Mouse (Mus musculus): ENCODE measurements around the gene Tub. TPM values are rescaled to one million over a fixed set of nuclear protein-coding genes. Genes with fewer than 3 reads are reported as not detected.

Tub gene
- polyA plus RNA-seq, 1 experiment = 3.8 TPM

GRCm38 (mm10) chr7:108933794-108934731 is 16.1 kb upstream of the Tub start, which contains the start of gene Eif3f:
Eif3f (plus strand) TSS chr7:108934417.
- H3K4me1 ChIP-seq (ENCODE audit: control insufficient read depth, insufficient read depth, low read length) = no peaks in the 10 kb centered on the region
- H3K36me3 ChIP-seq (ENCODE audit: control insufficient read depth, insufficient read depth, low read length, poor library complexity, severe bottlenecking) = peaks cover 28% of the 10 kb centered on the region
- TF ChIP-seq POLR2A (IDR thresholded peaks at IDR 0.05; ENCODE audit: insufficient read depth, low read length) (peak; percentile 13), CTCF (IDR thresholded peaks at IDR 0.05; ENCODE audit: low read depth, low read length) (peak; percentile 61), EP300 (IDR thresholded peaks at IDR 0.05; ENCODE audit: insufficient read depth, low read depth, low read length) (no peak)
- H3K27me3 ChIP-seq (ENCODE audit: control insufficient read depth, insufficient read depth, low read length, poor library complexity, severe bottlenecking) = no peaks in the 10 kb centered on the region
- H3K4me3 ChIP-seq (ENCODE audit: low read depth, low read length) = peak within 1 kb of the TSS; percentile 97
- H3K27ac ChIP-seq (ENCODE audit: insufficient read depth, low read length) = no peak within 1 kb of the TSS
- H3K9me3 ChIP-seq (replicated peaks; ENCODE audit: control insufficient read depth, insufficient read depth, low read length, poor library complexity, severe bottlenecking) = no peaks in the 10 kb centered on the region
- peak within 1 kb of the TSS; percentile 99 for H3K9ac ChIP-seq (ENCODE audit: low read depth, poor library complexity, severe bottlenecking)

- Histone ChIP-seq H3K36me3 (ENCODE audit: control insufficient read depth, insufficient read depth, low read length, poor library complexity, severe bottlenecking) (peaks cover 36% of the 10 kb centered on the region), H3K4me3 (ENCODE audit: low read depth, low read length) (peak overlapping the region; percentile 97), H3K4me1 (ENCODE audit: control insufficient read depth, insufficient read depth, low read length) (no peaks in the 10 kb centered on the region), H3K27me3 (ENCODE audit: control insufficient read depth, insufficient read depth, low read length, poor library complexity, severe bottlenecking) (no peaks in the 10 kb centered on the region), H3K27ac (ENCODE audit: insufficient read depth, low read length) (no peak overlapping the region), H3K9me3 (replicated peaks; ENCODE audit: control insufficient read depth, insufficient read depth, low read length, poor library complexity, severe bottlenecking) (no peaks in the 10 kb centered on the region), H3K9ac (ENCODE audit: low read depth, poor library complexity, severe bottlenecking) (peak overlapping the region; percentile 99)
- TF ChIP-seq POLR2A (IDR thresholded peaks at IDR 0.05; ENCODE audit: insufficient read depth, low read length) (no peak), CTCF (IDR thresholded peaks at IDR 0.05; ENCODE audit: low read depth, low read length) (no peak), EP300 (IDR thresholded peaks at IDR 0.05; ENCODE audit: insufficient read depth, low read depth, low read length) (no peak)
These were observed 15.3 kb upstream of the Tub start for GRCm38 (mm10) chr7:108934836-108935235.

GRCm38 (mm10) chr7:108935411-108935810 is 14.7 kb upstream of the Tub start:
- no peak overlapping the region for H3K27ac ChIP-seq (ENCODE audit: insufficient read depth, low read length)
- H3K4me1 ChIP-seq (ENCODE audit: control insufficient read depth, insufficient read depth, low read length) = no peaks in the 10 kb centered on the region
- peaks cover 41% of the 10 kb centered on the region for H3K36me3 ChIP-seq (ENCODE audit: control insufficient read depth, insufficient read depth, low read length, poor library complexity, severe bottlenecking)
- no peaks in the 10 kb centered on the region for H3K27me3 ChIP-seq (ENCODE audit: control insufficient read depth, insufficient read depth, low read length, poor library complexity, severe bottlenecking)
- no peak for TF ChIP-seq EP300 (IDR thresholded peaks at IDR 0.05; ENCODE audit: insufficient read depth, low read depth, low read length)
- no peaks in the 10 kb centered on the region for H3K9me3 ChIP-seq (replicated peaks; ENCODE audit: control insufficient read depth, insufficient read depth, low read length, poor library complexity, severe bottlenecking)
- H3K9ac ChIP-seq (ENCODE audit: low read depth, poor library complexity, severe bottlenecking) = peak overlapping the region; percentile 99; the same call in 1 of the 2 replicates
- H3K4me3 ChIP-seq (ENCODE audit: low read depth, low read length) = peak overlapping the region; percentile 35

- H3K4me1 ChIP-seq (ENCODE audit: control insufficient read depth, insufficient read depth, low read length) = no peaks in the 10 kb centered on the region
- no peak overlapping the region for H3K27ac ChIP-seq (ENCODE audit: insufficient read depth, low read length)
- peaks cover 53% of the 10 kb centered on the region for H3K36me3 ChIP-seq (ENCODE audit: control insufficient read depth, insufficient read depth, low read length, poor library complexity, severe bottlenecking)
- H3K27me3 ChIP-seq (ENCODE audit: control insufficient read depth, insufficient read depth, low read length, poor library complexity, severe bottlenecking) = no peaks in the 10 kb centered on the region
- H3K9ac ChIP-seq (ENCODE audit: low read depth, poor library complexity, severe bottlenecking) = no peak overlapping the region
- TF ChIP-seq EP300 (IDR thresholded peaks at IDR 0.05; ENCODE audit: insufficient read depth, low read depth, low read length) = no peak
- no peak for TF ChIP-seq POLR2A (IDR thresholded peaks at IDR 0.05; ENCODE audit: insufficient read depth, low read length)
- TF ChIP-seq CTCF (IDR thresholded peaks at IDR 0.05; ENCODE audit: low read depth, low read length) = no peak
- H3K9me3 ChIP-seq (replicated peaks; ENCODE audit: control insufficient read depth, insufficient read depth, low read length, poor library complexity, severe bottlenecking) = no peaks in the 10 kb centered on the region
- no peak overlapping the region for H3K4me3 ChIP-seq (ENCODE audit: low read depth, low read length)
These were observed 13.5 kb upstream of the Tub start for GRCm38 (mm10) chr7:108936591-108936990.

GRCm38 (mm10) chr7:108941466-108941865 is 8.7 kb upstream of the Tub start:
- no peaks in the 10 kb centered on the region for H3K9me3 ChIP-seq (replicated peaks; ENCODE audit: control insufficient read depth, insufficient read depth, low read length, poor library complexity, severe bottlenecking)
- no peak overlapping the region for H3K27ac ChIP-seq (ENCODE audit: insufficient read depth, low read length)
- no peak overlapping the region for H3K4me3 ChIP-seq (ENCODE audit: low read depth, low read length)
- no peak for TF ChIP-seq EP300 (IDR thresholded peaks at IDR 0.05; ENCODE audit: insufficient read depth, low read depth, low read length)
- no peak for TF ChIP-seq CTCF (IDR thresholded peaks at IDR 0.05; ENCODE audit: low read depth, low read length)
- TF ChIP-seq POLR2A (IDR thresholded peaks at IDR 0.05; ENCODE audit: insufficient read depth, low read length) = no peak
- no peak overlapping the region for H3K9ac ChIP-seq (ENCODE audit: low read depth, poor library complexity, severe bottlenecking)
- H3K27me3 ChIP-seq (ENCODE audit: control insufficient read depth, insufficient read depth, low read length, poor library complexity, severe bottlenecking) = no peaks in the 10 kb centered on the region
- H3K36me3 ChIP-seq (ENCODE audit: control insufficient read depth, insufficient read depth, low read length, poor library complexity, severe bottlenecking) = peaks cover 71% of the 10 kb centered on the region
- H3K4me1 ChIP-seq (ENCODE audit: control insufficient read depth, insufficient read depth, low read length) = no peaks in the 10 kb centered on the region

GRCm38 (mm10) chr7:108944002-108944401 is 6.1 kb upstream of the Tub start:
- Histone ChIP-seq H3K9ac (ENCODE audit: low read depth, poor library complexity, severe bottlenecking) (no peak overlapping the region), H3K36me3 (ENCODE audit: control insufficient read depth, insufficient read depth, low read length, poor library complexity, severe bottlenecking) (peaks cover 46% of the 10 kb centered on the region), H3K9me3 (replicated peaks; ENCODE audit: control insufficient read depth, insufficient read depth, low read length, poor library complexity, severe bottlenecking) (no peaks in the 10 kb centered on the region), H3K27ac (ENCODE audit: insufficient read depth, low read length) (no peak overlapping the region), H3K27me3 (ENCODE audit: control insufficient read depth, insufficient read depth, low read length, poor library complexity, severe bottlenecking) (no peaks in the 10 kb centered on the region), H3K4me1 (ENCODE audit: control insufficient read depth, insufficient read depth, low read length) (no peaks in the 10 kb centered on the region), H3K4me3 (ENCODE audit: low read depth, low read length) (no peak overlapping the region)
- TF ChIP-seq EP300 (IDR thresholded peaks at IDR 0.05; ENCODE audit: insufficient read depth, low read depth, low read length) (no peak), POLR2A (IDR thresholded peaks at IDR 0.05; ENCODE audit: insufficient read depth, low read length) (no peak), CTCF (IDR thresholded peaks at IDR 0.05; ENCODE audit: low read depth, low read length) (peak; percentile 5)
